Comparison of ENCODE assay signal across 8 mouse cellular contexts in the genomic region with DNA sequence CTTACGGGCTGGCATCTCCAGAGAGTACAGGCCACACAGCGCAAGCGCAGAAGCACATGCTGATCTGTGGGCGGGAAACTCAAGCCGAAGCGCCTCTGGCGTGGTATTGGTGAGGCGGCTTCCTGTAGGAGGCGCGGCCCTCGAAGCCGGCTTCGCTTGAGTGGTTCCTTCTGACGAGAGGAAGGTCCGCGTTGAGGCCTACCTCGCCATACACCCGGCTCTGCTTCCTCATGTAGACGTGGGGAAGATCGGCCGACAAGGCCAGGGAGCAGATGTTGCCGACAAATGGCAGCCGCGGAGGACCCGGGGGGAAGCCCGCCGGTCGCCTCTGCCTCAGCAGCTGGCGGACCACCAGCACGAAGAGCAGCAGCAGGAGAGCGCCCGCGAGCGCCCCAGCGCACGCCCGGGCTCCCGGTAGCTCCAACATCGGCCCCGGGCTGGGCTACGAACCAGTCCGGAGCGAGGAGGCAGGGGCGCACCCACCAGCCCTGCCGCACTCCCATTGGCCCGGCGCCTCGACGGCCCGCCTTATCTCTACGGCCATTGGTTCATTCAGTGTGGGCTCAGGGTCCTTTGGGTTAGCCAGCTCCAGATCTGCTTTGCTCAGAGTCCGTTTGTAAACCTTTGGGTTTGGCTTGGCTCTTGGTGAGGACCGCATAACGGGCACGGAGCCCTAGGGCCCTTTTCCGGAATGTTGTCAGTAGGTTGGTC. TPM values are rescaled to one million over a fixed set of nuclear protein-coding genes. Genes with fewer than 3 reads are reported as not detected.
DNase-seq lines count a peak whose midpoint lies in the region; ATAC-seq and TF ChIP-seq lines count a peak whose summit lies in the region.

TSS of gene Cyp2r1 (minus strand) at position 442 of the 711 bp plus-strand sequence.

- peak; percentile 98 for ATAC-seq in heart, embryonic 13.5 days (ENCODE audit: extremely low read depth, insufficient number of reproducible peaks, low FRiP score, low TSS enrichment)
- peak; percentile 100 for ATAC-seq in kidney, embryonic 16.5 days (ENCODE audit: low FRiP score, low TSS enrichment)
- peak; percentile 100 for ATAC-seq in limb, embryonic 15.5 days (ENCODE audit: insufficient number of reproducible peaks, low FRiP score, low TSS enrichment, low read depth)
- peak; percentile 99 for ATAC-seq in midbrain, postnatal 0 days (ENCODE audit: low FRiP score)

- peak within 1 kb of the TSS; percentile 87 for H3K27ac ChIP-seq in forebrain, embryonic 10.5 days
- H3K27ac ChIP-seq in heart, embryonic 13.5 days (replicated peaks): peak within 1 kb of the TSS; percentile 93
- peak within 1 kb of the TSS; percentile 71 for H3K27ac ChIP-seq in kidney, embryonic 16.5 days (ENCODE audit: low read length)
- H3K27ac ChIP-seq in limb, embryonic 15.5 days: peak within 1 kb of the TSS; percentile 94
- H3K27ac ChIP-seq in midbrain, postnatal 0 days (ENCODE audit: low read depth, low read length): peak within 1 kb of the TSS; percentile 73

- peak within 1 kb of the TSS; percentile 88 for H3K4me2 ChIP-seq in heart, embryonic 13.5 days
- peak within 1 kb of the TSS; percentile 70 for H3K4me2 ChIP-seq in kidney, embryonic 16.5 days (replicated peaks; ENCODE audit: low read depth, low read length)
- H3K4me2 ChIP-seq in limb, embryonic 15.5 days: peak within 1 kb of the TSS; percentile 77
- peak within 1 kb of the TSS; percentile 78 for H3K4me2 ChIP-seq in midbrain, postnatal 0 days (ENCODE audit: low read depth, low read length, poor library complexity, severe bottlenecking)

- DNase-seq in A20 (ENCODE audit: low read depth, low spot score): peak; percentile 95
- DNase-seq in c-Kit-positive CD71-positive TER-119-negative erythroid progenitor cells, embryonic 14.5 days (ENCODE audit: low read depth): peak; percentile 44
- peak; percentile 85 for DNase-seq in forebrain, embryonic 10.5 days (ENCODE audit: extremely low spot score, low spot score)
- peak; percentile 95 for DNase-seq in midbrain, postnatal 0 days (ENCODE audit: low spot score)
- peak; percentile 60 to 89 for DNase-seq in spleen, postnatal 10 days (ENCODE audit: low spot score in 2 of 2)

- H3K27me3 ChIP-seq in forebrain, embryonic 10.5 days (ENCODE audit: poor library complexity, severe bottlenecking): peaks cover 16% of the 10 kb centered on the region
- H3K27me3 ChIP-seq in heart, embryonic 13.5 days (replicated peaks): no peaks in the 10 kb centered on the region
- no peaks in the 10 kb centered on the region for H3K27me3 ChIP-seq in kidney, embryonic 16.5 days (ENCODE audit: insufficient read depth, low read length)
- H3K27me3 ChIP-seq in limb, embryonic 15.5 days: no peaks in the 10 kb centered on the region
- no peaks in the 10 kb centered on the region for H3K27me3 ChIP-seq in midbrain, postnatal 0 days (ENCODE audit: insufficient read depth, low read length)

- H3K4me3 ChIP-seq in forebrain, embryonic 10.5 days: peak within 1 kb of the TSS; percentile 57
- H3K4me3 ChIP-seq in heart, embryonic 13.5 days: peak within 1 kb of the TSS; percentile 62
- H3K4me3 ChIP-seq in kidney, embryonic 16.5 days (ENCODE audit: low read length): peak within 1 kb of the TSS; percentile 53
- H3K4me3 ChIP-seq in limb, embryonic 15.5 days: peak within 1 kb of the TSS; percentile 57
- H3K4me3 ChIP-seq in midbrain, postnatal 0 days (ENCODE audit: low read depth, low read length): peak within 1 kb of the TSS; percentile 66

- WGBS in forebrain, embryonic 10.5 days: 3% methylated on average over 56 of the region's 56 CpGs
- 1% methylated on average over 56 of the region's 56 CpGs for WGBS in heart, embryonic 13.5 days
- 2% methylated on average over 54 of the region's 56 CpGs for WGBS in kidney, embryonic 16.5 days
- WGBS in limb, embryonic 15.5 days: 2% methylated on average over 55 of the region's 56 CpGs
- 1% methylated on average over 50 of the region's 56 CpGs for WGBS in midbrain, postnatal 0 days

- peaks cover 8% of the 10 kb centered on the region; the same call in 1 of the 2 replicates for H3K9me3 ChIP-seq in forebrain, embryonic 10.5 days
- no peaks in the 10 kb centered on the region for H3K9me3 ChIP-seq in heart, embryonic 13.5 days
- no peaks in the 10 kb centered on the region for H3K9me3 ChIP-seq in kidney, embryonic 16.5 days (ENCODE audit: low read length)
- H3K9me3 ChIP-seq in limb, embryonic 15.5 days: no peaks in the 10 kb centered on the region
- H3K9me3 ChIP-seq in midbrain, postnatal 0 days (ENCODE audit: low read length): no peaks in the 10 kb centered on the region

- peaks cover 14% of the 10 kb centered on the region for H3K4me1 ChIP-seq in forebrain, embryonic 10.5 days
- 0 out of 2 replicates have a peak, but pooled peaks cover 7% of the 10 kb centered on the region for H3K4me1 ChIP-seq in heart, embryonic 13.5 days
- H3K4me1 ChIP-seq in kidney, embryonic 16.5 days (ENCODE audit: insufficient read depth, low read length): no peaks in the 10 kb centered on the region
- peaks cover 2% of the 10 kb centered on the region; the same call in 1 of the 2 replicates for H3K4me1 ChIP-seq in limb, embryonic 15.5 days
- no peaks in the 10 kb centered on the region for H3K4me1 ChIP-seq in midbrain, postnatal 0 days (ENCODE audit: insufficient read depth, low read length)

- H3K36me3 ChIP-seq in forebrain, embryonic 10.5 days (replicated peaks): no peaks in the 10 kb centered on the region
- no peaks in the 10 kb centered on the region for H3K36me3 ChIP-seq in heart, embryonic 13.5 days
- H3K36me3 ChIP-seq in kidney, embryonic 16.5 days (ENCODE audit: insufficient read depth, low read length): no peaks in the 10 kb centered on the region
- no peaks in the 10 kb centered on the region for H3K36me3 ChIP-seq in limb, embryonic 15.5 days
- no peaks in the 10 kb centered on the region for H3K36me3 ChIP-seq in midbrain, postnatal 0 days (ENCODE audit: insufficient read depth, low read length)

- peak; percentile 61 for TF ChIP-seq CTCF in midbrain, postnatal 0 days (IDR thresholded peaks at IDR 0.05)

- H3K9ac ChIP-seq in heart, embryonic 13.5 days: peak within 1 kb of the TSS; percentile 81
- H3K9ac ChIP-seq in kidney, embryonic 16.5 days (replicated peaks; ENCODE audit: low read length): peak within 1 kb of the TSS; percentile 70
- H3K9ac ChIP-seq in limb, embryonic 15.5 days: peak within 1 kb of the TSS; percentile 53
- peak within 1 kb of the TSS; percentile 64 for H3K9ac ChIP-seq in midbrain, postnatal 0 days (replicated peaks; ENCODE audit: low read length, poor library complexity, severe bottlenecking)

RNA-seq across cellular contexts. Expression of gene Cyp2r1, which starts in this region (rescaled TPM):
- polyA plus RNA-seq in forebrain, embryonic 10.5 days (2016; fragmentation: Nextera tagmentation; extraction: Ambion mirVana): 1.1 and 1.2 TPM in 2 replicates
- polyA plus RNA-seq in heart, embryonic 13.5 days (2015; fragmentation: Nextera tagmentation; extraction: Ambion mirVana): 1.4 and 1.6 TPM in 2 replicates
- 1.4 and 1.6 TPM in 2 replicates for polyA plus RNA-seq in kidney, embryonic 16.5 days (2015; fragmentation: Nextera tagmentation; extraction: Ambion mirVana)
- 2.7 and 2.9 TPM in 2 replicates for polyA plus RNA-seq in limb, embryonic 15.5 days (2015; fragmentation: Nextera tagmentation; extraction: Ambion mirVana)
- total RNA-seq in midbrain, postnatal 0 days (2014; rRNA removed): 3.1 and 4.4 TPM in 2 replicates
- 1.4 and 1.6 TPM in 2 replicates for polyA plus RNA-seq in midbrain, postnatal 0 days (2015; fragmentation: Nextera tagmentation; extraction: Ambion mirVana)

Comparison
In these comparisons a context has a peak if more than half of its experiments do, and no peak if none do; other contexts are left out.
1. Peak in every context shown above with its lines: DNase-seq, ATAC-seq, H3K4me3 ChIP-seq and H3K27ac ChIP-seq.
2. DNase-seq: peak in every context shown above with its lines; median percentile 95 in A20; 95 in midbrain, postnatal 0 days; 85 in forebrain, embryonic 10.5 days; 74 in spleen, postnatal 10 days; 44 in c-Kit-positive CD71-positive TER-119-negative erythroid progenitor cells, embryonic 14.5 days.